Mouse (Mus musculus): ENCODE results near the gene Drg1.
"Not testable (repeated sequence)": the region's sequence is repeated elsewhere in the genome, so short reads cannot be mapped to it uniquely, and the experiment has no call there.

DNA sequence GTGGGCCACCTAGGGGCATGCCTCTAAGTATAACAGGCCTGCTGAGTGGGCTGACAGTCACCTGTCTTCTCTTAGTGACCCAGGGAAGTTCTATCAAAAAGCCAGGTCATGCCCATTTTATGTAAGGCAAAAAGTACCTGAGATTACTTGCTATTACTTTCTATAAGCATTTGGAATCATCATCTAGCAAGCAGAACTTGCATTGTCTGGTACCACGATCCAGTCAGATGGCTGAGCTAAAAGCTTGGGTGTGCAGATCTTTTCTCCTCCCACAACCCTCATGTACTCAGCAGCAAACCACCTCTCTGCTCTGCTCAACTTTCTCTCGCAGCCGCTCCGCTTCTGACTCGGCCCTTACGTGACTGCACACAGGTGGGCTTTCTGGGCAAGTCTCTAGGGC is 108.2 kb downstream of the Drg1 start:
- not testable (repeated sequence) for TF ChIP-seq POLR2A (IDR thresholded peaks at IDR 0.05; ENCODE audit: control insufficient read depth, extremely low read depth, insufficient read depth, low read length, poor library complexity); CTCF (IDR thresholded peaks at IDR 0.05; ENCODE audit: borderline replicate concordance, control insufficient read depth, extremely low read depth, insufficient read depth, low read length, poor library complexity)

Measured in thymus, adult 2 months (tissue).